Mouse (Mus musculus): Measurements from ENCODE around the gene Helz2.

DNA sequence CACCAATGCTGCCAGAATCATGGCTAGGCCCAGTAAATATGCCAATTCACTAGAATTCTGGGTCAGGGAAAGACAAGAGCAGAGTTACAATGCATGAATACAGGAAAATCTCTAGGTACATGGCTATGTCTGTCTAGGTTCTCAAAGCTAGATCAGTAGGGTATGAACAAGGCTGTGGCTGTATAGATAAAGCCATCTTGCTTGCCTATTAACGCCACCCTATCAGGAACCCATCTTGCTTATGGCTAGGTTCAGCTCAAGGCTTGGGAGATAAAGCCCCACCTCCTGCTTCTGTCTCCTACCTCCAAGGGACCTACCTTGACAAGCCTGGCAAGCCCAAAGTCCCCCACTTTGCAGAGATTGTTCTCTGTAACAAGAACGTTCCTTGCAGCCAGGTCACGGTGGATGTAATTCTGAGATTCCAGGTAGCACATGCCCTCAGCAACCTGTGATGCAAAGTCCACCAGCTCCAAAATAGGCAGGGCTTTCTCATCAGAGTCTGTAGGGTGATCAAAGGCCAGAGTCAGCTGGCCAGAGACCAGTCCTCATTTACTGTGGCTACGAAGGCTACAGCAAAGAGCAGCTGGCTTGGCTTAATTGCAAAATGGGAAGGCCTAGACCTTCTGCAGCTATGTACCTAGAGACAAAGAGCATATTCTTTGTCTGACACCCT lies 45.1 kb downstream of the Helz2 start:
- no peak for TF ChIP-seq CTCF (IDR thresholded peaks at IDR 0.05; ENCODE audit: control insufficient read depth, insufficient read depth, insufficient replicate concordance, low read depth, low read length)
- TF ChIP-seq POLR2A (IDR thresholded peaks at IDR 0.05; ENCODE audit: control insufficient read depth, low read depth, low read length), result no peak

Measured in testis, adult 2 months (tissue).